Mouse (Mus musculus): ENCODE data around the gene Trpm3. TPM values are rescaled to one million over a fixed set of nuclear protein-coding genes. Genes with fewer than 3 reads are reported as not detected.
A peak's percentile ranks its signal among the peaks of the same experiment; 100 is the strongest.

Trpm3 gene
- polyA plus RNA-seq, 1 experiment: 0.05 TPM

- Histone ChIP-seq H3K36me3 (ENCODE audit: control insufficient read depth, insufficient read depth) (no peaks in the 10 kb centered on the region), H3K79me3 (ENCODE audit: low read depth) (no peaks in the 10 kb centered on the region), H3K79me2 (ENCODE audit: control insufficient read depth, insufficient read depth) (no peaks in the 10 kb centered on the region), H3ac (ENCODE audit: control insufficient read depth, insufficient read length, low read depth) (no peak overlapping the region), H3K27me3 (ENCODE audit: control insufficient read depth, insufficient read depth, insufficient read length) (no peaks in the 10 kb centered on the region), H3K4me3 (ENCODE audit: insufficient read depth, poor library complexity, severe bottlenecking) (no peak overlapping the region)
- TF ChIP-seq MYOG (IDR thresholded peaks at IDR 0.05; ENCODE audit: control insufficient read depth, extremely low read depth, insufficient read length) (no peak), FOSL1 (IDR thresholded peaks at IDR 0.05; ENCODE audit: insufficient read depth, low read length, poor library complexity, severe bottlenecking) (no peak)
Measured at GRCm38 (mm10) chr19:22931006-22931405, 792.2 kb downstream of the Trpm3 start.

GRCm38 (mm10) chr19:22935067-22935466 is 796.2 kb downstream of the Trpm3 start:
- Histone ChIP-seq H3K79me2 (ENCODE audit: control insufficient read depth, insufficient read depth) (no peaks in the 10 kb centered on the region), H3K36me3 (ENCODE audit: control insufficient read depth, insufficient read depth) (no peaks in the 10 kb centered on the region), H3ac (ENCODE audit: control insufficient read depth, insufficient read length, low read depth) (no peak overlapping the region), H3K27me3 (ENCODE audit: control insufficient read depth, insufficient read depth, insufficient read length) (no peaks in the 10 kb centered on the region), H3K4me3 (ENCODE audit: insufficient read depth, poor library complexity, severe bottlenecking) (no peak overlapping the region), H3K79me3 (ENCODE audit: low read depth) (no peaks in the 10 kb centered on the region)
- no peak for TF ChIP-seq USF1 (IDR thresholded peaks at IDR 0.05; ENCODE audit: low read depth)
- TF ChIP-seq CTCF (IDR thresholded peaks at IDR 0.05; ENCODE audit: control insufficient read depth, insufficient read depth, insufficient read length): no peak
- TF ChIP-seq CEBPB (IDR thresholded peaks at IDR 0.05; ENCODE audit: low read depth): no peak
- TF ChIP-seq MAX (IDR thresholded peaks at IDR 0.05): no peak
- TF ChIP-seq MYOD1 (IDR thresholded peaks at IDR 0.05; ENCODE audit: control insufficient read depth, insufficient read length, low read depth): no peak
- no peak for TF ChIP-seq MYOG (IDR thresholded peaks at IDR 0.05; ENCODE audit: control insufficient read depth, extremely low read depth, insufficient read length)
- TF ChIP-seq FOSL1 (IDR thresholded peaks at IDR 0.05; ENCODE audit: insufficient read depth, low read length, poor library complexity, severe bottlenecking): no peak

GRCm38 (mm10) chr19:22938848-22939724 is 800.2 kb downstream of the Trpm3 start:
- Histone ChIP-seq H3K79me3 (ENCODE audit: low read depth) (no peaks in the 10 kb centered on the region), H3K79me2 (ENCODE audit: control insufficient read depth, insufficient read depth) (no peaks in the 10 kb centered on the region), H3K4me3 (ENCODE audit: insufficient read depth, poor library complexity, severe bottlenecking) (no peak overlapping the region), H3K27me3 (ENCODE audit: control insufficient read depth, insufficient read depth, insufficient read length) (no peaks in the 10 kb centered on the region), H3ac (ENCODE audit: control insufficient read depth, insufficient read length, low read depth) (no peak overlapping the region), H3K36me3 (ENCODE audit: control insufficient read depth, insufficient read depth) (no peaks in the 10 kb centered on the region)
- TF ChIP-seq FOSL1 (IDR thresholded peaks at IDR 0.05; ENCODE audit: insufficient read depth, low read length, poor library complexity, severe bottlenecking): no peak
- no peak for TF ChIP-seq CEBPB (IDR thresholded peaks at IDR 0.05; ENCODE audit: low read depth)
- TF ChIP-seq USF1 (IDR thresholded peaks at IDR 0.05; ENCODE audit: low read depth): no peak
- no peak for TF ChIP-seq MYOD1 (IDR thresholded peaks at IDR 0.05; ENCODE audit: control insufficient read depth, insufficient read length, low read depth)
- TF ChIP-seq MAX (IDR thresholded peaks at IDR 0.05): no peak
- no peak for TF ChIP-seq MYOG (IDR thresholded peaks at IDR 0.05; ENCODE audit: control insufficient read depth, extremely low read depth, insufficient read length)
- TF ChIP-seq CTCF (IDR thresholded peaks at IDR 0.05; ENCODE audit: control insufficient read depth, insufficient read depth, insufficient read length): no peak

- Histone ChIP-seq H3K36me3 (ENCODE audit: control insufficient read depth, insufficient read depth) (no peaks in the 10 kb centered on the region), H3K79me3 (ENCODE audit: low read depth) (no peaks in the 10 kb centered on the region), H3K79me2 (ENCODE audit: control insufficient read depth, insufficient read depth) (no peaks in the 10 kb centered on the region), H3ac (ENCODE audit: control insufficient read depth, insufficient read length, low read depth) (no peak overlapping the region), H3K4me3 (ENCODE audit: insufficient read depth, poor library complexity, severe bottlenecking) (no peak overlapping the region), H3K27me3 (ENCODE audit: control insufficient read depth, insufficient read depth, insufficient read length) (no peaks in the 10 kb centered on the region)
- TF ChIP-seq USF1 (IDR thresholded peaks at IDR 0.05; ENCODE audit: low read depth): no peak
- TF ChIP-seq MYOD1 (IDR thresholded peaks at IDR 0.05; ENCODE audit: control insufficient read depth, insufficient read length, low read depth): no peak
- TF ChIP-seq MYOG (IDR thresholded peaks at IDR 0.05; ENCODE audit: control insufficient read depth, extremely low read depth, insufficient read length): no peak
- no peak for TF ChIP-seq FOSL1 (IDR thresholded peaks at IDR 0.05; ENCODE audit: insufficient read depth, low read length, poor library complexity, severe bottlenecking)
- no peak for TF ChIP-seq MAX (IDR thresholded peaks at IDR 0.05)
- no peak for TF ChIP-seq CEBPB (IDR thresholded peaks at IDR 0.05; ENCODE audit: low read depth)
- no peak for TF ChIP-seq CTCF (IDR thresholded peaks at IDR 0.05; ENCODE audit: control insufficient read depth, insufficient read depth, insufficient read length)
Measured at GRCm38 (mm10) chr19:22939836-22940235, 801.0 kb downstream of the Trpm3 start.

GRCm38 (mm10) chr19:22940487-22940886 is 801.6 kb downstream of the Trpm3 start:
- Histone ChIP-seq H3K79me3 (ENCODE audit: low read depth) (no peaks in the 10 kb centered on the region), H3K4me3 (ENCODE audit: insufficient read depth, poor library complexity, severe bottlenecking) (no peak overlapping the region), H3K79me2 (ENCODE audit: control insufficient read depth, insufficient read depth) (no peaks in the 10 kb centered on the region), H3ac (ENCODE audit: control insufficient read depth, insufficient read length, low read depth) (no peak overlapping the region), H3K36me3 (ENCODE audit: control insufficient read depth, insufficient read depth) (no peaks in the 10 kb centered on the region), H3K27me3 (ENCODE audit: control insufficient read depth, insufficient read depth, insufficient read length) (no peaks in the 10 kb centered on the region)
- TF ChIP-seq CTCF (IDR thresholded peaks at IDR 0.05; ENCODE audit: control insufficient read depth, insufficient read depth, insufficient read length) (peak; percentile 71), MAX (IDR thresholded peaks at IDR 0.05) (no peak)

- Histone ChIP-seq H3K4me3 (ENCODE audit: insufficient read depth, poor library complexity, severe bottlenecking) (no peak overlapping the region), H3K79me2 (ENCODE audit: control insufficient read depth, insufficient read depth) (no peaks in the 10 kb centered on the region), H3K27me3 (ENCODE audit: control insufficient read depth, insufficient read depth, insufficient read length) (no peaks in the 10 kb centered on the region), H3K36me3 (ENCODE audit: control insufficient read depth, insufficient read depth) (no peaks in the 10 kb centered on the region), H3K79me3 (ENCODE audit: low read depth) (no peaks in the 10 kb centered on the region), H3ac (ENCODE audit: control insufficient read depth, insufficient read length, low read depth) (no peak overlapping the region)
- no peak for TF ChIP-seq CTCF (IDR thresholded peaks at IDR 0.05; ENCODE audit: control insufficient read depth, insufficient read depth, insufficient read length)
- no peak for TF ChIP-seq MYOD1 (IDR thresholded peaks at IDR 0.05; ENCODE audit: control insufficient read depth, insufficient read length, low read depth)
- no peak for TF ChIP-seq MAX (IDR thresholded peaks at IDR 0.05)
- no peak for TF ChIP-seq CEBPB (IDR thresholded peaks at IDR 0.05; ENCODE audit: low read depth)
- TF ChIP-seq MYOG (IDR thresholded peaks at IDR 0.05; ENCODE audit: control insufficient read depth, extremely low read depth, insufficient read length): no peak
- no peak for TF ChIP-seq FOSL1 (IDR thresholded peaks at IDR 0.05; ENCODE audit: insufficient read depth, low read length, poor library complexity, severe bottlenecking)
- TF ChIP-seq USF1 (IDR thresholded peaks at IDR 0.05; ENCODE audit: low read depth): no peak
Measured at GRCm38 (mm10) chr19:22940956-22941355, 802.1 kb downstream of the Trpm3 start.
